Mouse (Mus musculus): ENCODE data around the gene Ddx43.

- TF ChIP-seq CTCF (IDR thresholded peaks at IDR 0.05; ENCODE audit: extremely low read depth, insufficient read depth, insufficient read length, insufficient replicate concordance) (no peak), POLR2A (IDR thresholded peaks at IDR 0.05; ENCODE audit: low read depth, low read length) (no peak)
Observed at GRCm38 (mm10) chr9:78371441-78371840, 24.1 kb upstream of the Ddx43 start.
